Mouse (Mus musculus) adrenal gland, postnatal 36 days (tissue): ENCODE measurements around the gene Gm45717. TPM values are rescaled to one million over a fixed set of nuclear protein-coding genes. Genes with fewer than 3 reads are reported as not detected.

ENCODE experiments used
- DNase-seq, 2 experiments: peaks; one replicate each; pipeline ENCODE4 v3.0.0; 2021; ENCODE audit warnings: mixed read lengths in 1 of 2
- total RNA-seq, 2 experiments: library from RNA; stranded (reverse); gene quantifications; 2 replicates each; pipeline ENCODE4 v1.2.3; 2021

Gene Gm45717
- total RNA-seq, 2 experiments from 2014 or later: not detected

DNA sequence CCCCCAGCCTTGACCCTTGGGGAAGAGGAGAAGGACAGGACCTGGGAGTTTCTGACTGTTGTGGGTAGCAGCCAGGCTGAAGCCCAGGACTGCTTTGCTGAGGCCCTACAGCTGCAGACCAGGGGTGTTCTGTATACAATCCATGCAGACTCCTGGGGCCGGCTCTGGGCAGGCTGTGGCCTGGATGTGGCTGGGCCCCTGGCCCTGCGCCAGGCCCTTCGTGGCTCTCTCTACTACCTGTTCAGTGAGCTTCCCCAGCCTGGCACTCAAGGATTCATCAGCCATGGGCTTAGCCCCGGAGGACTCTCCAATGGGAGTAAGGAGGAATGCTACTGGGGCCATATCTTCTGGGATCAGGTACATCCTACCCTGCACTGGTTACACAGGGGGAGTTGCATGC lies 12.4 kb downstream of the Gm45717 start:
- peak in 1 of 2 experiments; percentile 14 for DNase-seq

GRCm38 (mm10) chr7:140942811-140943210 lies 12.9 kb downstream of the Gm45717 start:
- no peak for DNase-seq

- peak in 1 of 2 experiments; percentile 36 for DNase-seq
These were observed 13.4 kb downstream of the Gm45717 start for GRCm38 (mm10) chr7:140942341-140942740.

- DNase-seq: peak; percentile 91 to 94
These were observed 14.3 kb downstream of the Gm45717 start, which contains the start of gene Pgghg for GRCm38 (mm10) chr7:140941222-140942051. Gene Pgghg, plus strand, starts transcription at chr7:140941391.

GRCm38 (mm10) chr7:140939669-140940171 lies 16.0 kb downstream of the Gm45717 start:
- no peak for DNase-seq

DNA sequence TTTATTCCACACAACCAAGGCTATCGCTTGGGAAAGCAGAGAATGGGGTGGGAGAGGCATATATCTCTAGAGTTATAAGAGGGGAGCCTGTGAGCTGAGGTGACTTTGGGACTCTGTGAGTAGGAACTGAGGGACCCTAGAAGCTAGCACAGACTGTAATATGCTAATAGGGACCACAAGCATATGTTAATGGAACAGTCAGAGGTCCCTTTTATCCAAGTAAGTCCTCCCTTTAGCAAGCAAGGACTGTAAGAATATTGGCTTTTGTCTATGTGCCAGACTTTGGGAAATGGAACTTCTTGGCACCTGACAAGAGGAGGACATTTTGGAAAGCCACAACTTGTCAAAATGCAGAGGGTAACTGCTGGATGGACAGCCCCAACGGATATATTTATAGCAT lies 16.8 kb downstream of the Gm45717 start:
- DNase-seq: no peak

GRCm38 (mm10) chr7:140938436-140938835 lies 17.3 kb downstream of the Gm45717 start:
- no peak for DNase-seq

GRCm38 (mm10) chr7:140927181-140927580 lies 28.6 kb downstream of the Gm45717 start:
- no peak for DNase-seq

DNA sequence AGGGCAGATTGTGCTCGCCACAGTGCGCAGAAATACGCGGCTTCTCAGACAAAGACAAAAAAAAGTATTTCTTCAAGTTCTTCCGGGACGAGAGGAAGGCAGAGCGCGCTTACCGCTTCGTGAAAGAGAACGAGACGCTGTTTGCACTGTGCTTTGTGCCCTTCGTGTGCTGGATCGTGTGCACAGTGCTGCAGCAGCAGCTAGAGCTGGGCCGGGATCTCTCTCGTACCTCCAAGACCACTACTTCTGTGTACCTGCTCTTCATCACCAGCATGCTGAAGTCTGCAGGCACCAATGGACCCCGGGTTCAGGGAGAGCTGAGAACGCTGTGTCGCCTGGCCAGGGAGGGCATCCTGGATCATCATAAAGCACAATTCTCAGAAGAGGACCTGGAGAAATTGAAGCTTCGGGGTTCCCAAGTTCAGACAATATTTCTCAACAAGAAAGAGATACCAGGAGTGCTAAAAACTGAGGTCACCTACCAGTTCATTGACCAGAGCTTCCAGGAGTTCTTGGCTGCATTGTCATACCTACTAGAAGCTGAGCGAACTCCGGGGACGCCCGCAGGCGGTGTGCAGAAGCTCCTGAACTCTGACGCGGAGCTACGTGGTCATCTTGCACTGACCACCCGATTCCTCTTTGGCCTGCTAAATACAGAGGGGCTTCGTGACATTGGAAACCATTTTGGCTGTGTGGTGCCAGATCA lies 32.5 kb downstream of the Gm45717 start:
- no peak for DNase-seq

DNA sequence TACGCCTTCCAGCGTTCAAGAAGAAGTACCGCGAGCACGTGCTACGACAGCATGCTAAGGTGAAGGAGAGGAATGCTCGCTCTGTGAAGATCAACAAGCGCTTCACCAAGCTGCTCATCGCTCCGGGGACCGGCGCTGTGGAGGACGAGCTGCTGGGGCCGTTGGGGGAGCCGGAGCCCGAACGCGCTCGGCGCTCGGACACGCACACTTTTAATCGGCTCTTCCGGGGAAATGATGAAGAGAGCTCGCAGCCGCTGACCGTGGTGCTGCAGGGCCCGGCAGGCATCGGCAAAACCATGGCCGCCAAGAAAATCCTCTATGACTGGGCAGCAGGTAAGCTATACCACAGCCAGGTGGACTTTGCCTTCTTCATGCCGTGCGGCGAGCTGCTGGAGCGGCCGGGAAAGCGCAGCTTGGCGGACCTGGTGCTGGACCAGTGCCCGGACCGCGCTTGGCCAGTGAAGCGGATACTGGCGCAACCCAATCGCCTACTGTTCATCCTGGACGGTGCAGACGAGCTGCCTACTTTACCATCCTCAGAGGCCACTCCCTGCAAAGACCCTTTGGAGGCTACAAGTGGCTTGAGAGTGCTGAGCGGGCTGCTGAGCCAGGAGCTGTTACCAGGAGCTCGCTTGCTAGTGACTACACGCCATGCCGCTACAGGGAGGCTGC lies 33.2 kb downstream of the Gm45717 start:
- peak; percentile 68 to 79 for DNase-seq

- no peak for DNase-seq
These were observed 34.3 kb downstream of the Gm45717 start for GRCm38 (mm10) chr7:140921225-140921975.

DNA sequence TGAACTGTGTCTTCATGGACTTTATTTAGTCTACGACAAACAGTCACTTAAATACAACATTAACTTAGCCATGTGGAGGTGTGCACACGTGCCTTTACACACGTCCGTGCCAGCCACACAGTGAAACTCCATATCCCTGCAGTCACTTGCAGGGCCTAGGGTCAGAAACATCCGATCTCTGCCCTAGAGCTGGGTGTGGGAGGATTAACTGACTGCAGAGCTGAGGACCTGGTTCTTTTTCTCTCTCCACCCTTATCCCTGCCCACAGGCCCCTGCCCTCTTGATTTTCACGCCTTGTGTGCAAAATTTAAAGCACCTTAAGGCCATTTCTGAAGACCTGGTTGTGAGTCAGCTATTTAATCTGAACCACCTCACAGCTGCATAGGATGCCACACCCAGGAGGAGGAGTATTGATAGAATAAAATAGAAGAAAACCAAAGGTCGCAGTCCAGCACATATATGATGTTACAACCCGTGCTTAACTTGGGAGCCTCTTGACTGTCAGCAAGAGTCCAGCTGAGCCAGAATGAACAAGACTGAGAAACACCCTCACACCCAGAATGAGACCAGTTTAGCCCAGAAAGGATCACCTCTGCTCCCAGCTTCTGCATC lies 35.2 kb downstream of the Gm45717 start, which contains the start of gene Nlrp6:
TSS of gene Nlrp6 (plus strand) at position 485 of the 612 bp plus-strand sequence.
- DNase-seq: no peak

GRCm38 (mm10) chr7:140919911-140920310 lies 35.8 kb downstream of the Gm45717 start:
- DNase-seq: no peak

DNA sequence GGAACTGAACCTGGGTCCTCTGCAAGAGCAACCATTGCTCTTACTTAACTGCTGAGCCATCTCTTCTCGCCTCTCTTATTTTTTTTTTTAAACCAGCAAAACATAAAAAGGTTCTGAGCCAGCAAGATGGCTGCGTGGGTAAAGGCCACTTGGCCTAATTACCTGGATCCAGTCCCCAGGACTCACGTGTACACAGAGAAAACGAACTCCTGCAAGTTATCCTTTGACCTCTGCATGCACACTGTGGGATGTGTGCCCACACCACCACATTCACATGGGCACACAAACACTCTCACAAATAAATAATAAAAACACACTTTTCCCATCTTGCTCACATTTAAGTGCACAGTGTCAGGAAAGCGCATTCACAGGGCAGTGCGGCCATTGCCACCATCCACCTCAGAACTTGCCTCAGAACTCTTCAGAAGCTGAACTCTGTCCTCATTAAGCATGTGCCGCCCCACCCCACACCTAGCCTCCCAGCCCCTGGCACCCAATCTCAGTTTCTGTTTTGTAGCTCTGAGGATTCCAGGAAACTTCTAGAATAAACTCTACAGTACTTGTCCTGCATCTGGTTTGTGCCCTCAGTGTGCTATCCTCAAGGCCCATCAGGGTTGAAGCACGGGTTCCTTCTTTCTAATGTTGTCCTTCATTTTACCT lies 41.6 kb downstream of the Gm45717 start:
- no peak for DNase-seq

- no peak for DNase-seq
These were observed 42.8 kb downstream of the Gm45717 start for GRCm38 (mm10) chr7:140912846-140913482.

DNA sequence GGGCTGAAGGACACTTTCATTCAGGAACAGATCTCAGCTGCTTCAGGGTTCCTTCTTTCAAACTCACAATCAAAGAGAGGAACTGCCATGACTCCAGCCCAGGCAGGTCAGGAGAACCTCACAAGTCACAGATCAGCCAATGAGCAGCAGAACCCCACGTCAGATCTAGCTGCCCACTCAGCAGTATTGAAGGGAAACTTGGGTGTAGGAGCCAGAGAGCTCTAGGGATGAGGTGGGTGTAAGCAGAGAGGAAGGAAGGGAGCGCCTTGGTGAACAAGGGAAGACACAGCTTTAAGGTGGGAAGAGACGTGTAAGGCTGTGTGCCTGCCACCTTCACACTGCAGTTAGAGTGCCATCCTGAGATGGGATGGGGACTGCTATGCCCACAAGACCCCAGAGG lies 43.4 kb downstream of the Gm45717 start:
- no peak for DNase-seq

- peak; percentile 84 to 90 for DNase-seq
These were observed 47.1 kb downstream of the Gm45717 start for GRCm38 (mm10) chr7:140908634-140909107.

DNA sequence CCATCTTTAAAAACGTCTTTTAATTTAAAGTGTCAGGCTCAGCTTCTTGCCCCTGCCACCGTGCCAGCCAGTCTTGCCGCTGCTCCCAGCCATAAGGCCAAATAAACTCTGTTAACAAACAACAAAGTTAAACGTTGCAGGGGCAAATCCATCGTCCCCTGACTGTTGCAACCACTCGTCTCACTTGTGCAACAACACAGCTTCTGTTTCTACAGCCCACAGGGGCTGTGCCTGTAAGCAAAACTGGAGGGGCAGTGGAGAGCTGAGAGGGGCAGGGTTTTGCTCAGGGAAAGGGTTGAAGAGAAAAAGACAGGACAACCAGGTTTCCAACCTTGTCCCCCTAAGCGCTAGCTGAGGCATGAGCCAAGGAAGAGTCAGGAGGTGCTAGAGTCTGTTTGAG lies 47.6 kb downstream of the Gm45717 start:
- peak in 1 of 2 experiments; percentile 31 for DNase-seq

DNA sequence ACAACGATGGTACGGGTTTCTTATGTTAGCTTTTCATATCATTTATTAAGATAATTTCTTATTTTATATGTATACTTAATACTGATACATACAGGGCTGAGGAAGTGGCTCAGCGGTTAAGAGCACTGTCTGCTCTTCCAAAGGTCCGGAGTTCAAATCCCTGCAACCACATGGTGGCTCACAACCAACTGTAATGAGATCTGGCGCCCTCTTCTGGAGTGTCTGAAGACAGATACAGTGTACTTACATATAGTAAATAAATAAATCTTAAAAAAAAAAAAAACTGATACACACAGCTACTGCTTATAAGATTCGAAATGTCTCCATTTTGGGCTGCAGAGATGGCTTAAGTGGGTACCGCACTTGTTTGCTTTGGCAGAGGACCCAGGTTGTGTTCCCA lies 48.0 kb downstream of the Gm45717 start:
- DNase-seq: no peak

- peak; percentile 69 to 71 for DNase-seq
These were observed 48.6 kb downstream of the Gm45717 start for GRCm38 (mm10) chr7:140907131-140907530.
